Mouse (Mus musculus): Measurements from ENCODE around the gene U2af2. TPM values are rescaled to one million over a fixed set of nuclear protein-coding genes. Genes with fewer than 3 reads are reported as not detected.
A peak's percentile ranks its signal among the peaks of the same experiment; 100 is the strongest.

Gene U2af2
- polyA plus RNA-seq, 1 experiment from 2014 or later, result 49.2 TPM

DNA sequence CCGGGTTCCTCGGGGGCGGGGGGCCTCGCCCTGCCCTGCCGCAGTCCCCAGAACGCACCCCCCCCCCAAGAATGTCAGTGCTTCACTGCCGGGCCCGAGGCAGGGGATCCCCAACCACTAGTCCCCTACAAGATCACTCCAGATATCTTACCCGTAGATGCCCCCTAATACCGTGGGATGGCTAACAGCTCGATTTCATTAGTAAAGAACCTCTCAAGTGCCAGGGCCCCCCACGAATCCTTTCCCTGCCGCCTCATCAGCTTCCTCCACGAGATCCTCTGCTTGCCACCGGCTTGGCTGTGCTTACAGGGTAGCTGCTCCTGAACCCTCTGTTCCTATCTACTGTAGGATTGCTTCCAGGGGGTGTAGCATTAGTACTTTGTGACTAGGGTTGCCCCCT is 41.3 kb upstream of the U2af2 start:
- no peak for TF ChIP-seq EP300 (optimal IDR thresholded peaks at IDR 0.05)
- TF ChIP-seq CTCF (IDR thresholded peaks at IDR 0.05; ENCODE audit: low read depth), result no peak
- peaks cover 3% of the 10 kb centered on the region; the same call in 1 of the 2 replicates for H3K4me1 ChIP-seq (replicated peaks; ENCODE audit: control insufficient read depth, insufficient read depth)

GRCm38 (mm10) chr7:5021197-5021596 is 40.7 kb upstream of the U2af2 start:
- H3K36me3 ChIP-seq (ENCODE audit: control insufficient read depth, insufficient read depth, low read length), result peaks cover 5% of the 10 kb centered on the region
- no peaks in the 10 kb centered on the region for H3K27me3 ChIP-seq (ENCODE audit: control insufficient read depth, insufficient read depth, low read length)
- 0 out of 2 replicates have a peak overlapping the region, but pooled peaks have one; percentile 13 for H3K27ac ChIP-seq (replicated peaks)
- peak overlapping the region; percentile 74 for H3K4me2 ChIP-seq (replicated peaks; ENCODE audit: low read depth)
- H3K9me3 ChIP-seq (ENCODE audit: control insufficient read depth, low read length), result no peaks in the 10 kb centered on the region
- ATAC-seq (ENCODE audit: low FRiP score, low TSS enrichment) (no peak), DNase-seq (ENCODE audit: low spot score) (no peak)
- WGBS, result 41% methylated on average over 5 of the region's 5 CpGs
- no peak for TF ChIP-seq CTCF (IDR thresholded peaks at IDR 0.05; ENCODE audit: low read depth)
- no peak for TF ChIP-seq EP300 (optimal IDR thresholded peaks at IDR 0.05)
- peak overlapping the region; percentile 91 for H3K4me3 ChIP-seq (ENCODE audit: low read depth, low read length)
- H3K9ac ChIP-seq (ENCODE audit: low read length), result peak overlapping the region; percentile 98
- H3K4me1 ChIP-seq (replicated peaks; ENCODE audit: control insufficient read depth, insufficient read depth), result no peaks in the 10 kb centered on the region; the same call in 1 of the 2 replicates

More for the DNA sequence above, 41.3 kb upstream of the U2af2 start:
- Histone ChIP-seq H3K27me3 (ENCODE audit: control insufficient read depth, insufficient read depth, low read length) (no peaks in the 10 kb centered on the region), H3K27ac (replicated peaks) (peak overlapping the region; percentile 97), H3K36me3 (ENCODE audit: control insufficient read depth, insufficient read depth, low read length) (peaks cover 5% of the 10 kb centered on the region), H3K4me2 (replicated peaks; ENCODE audit: low read depth) (peak overlapping the region; percentile 74), H3K9me3 (ENCODE audit: control insufficient read depth, low read length) (no peaks in the 10 kb centered on the region), H3K4me3 (ENCODE audit: low read depth, low read length) (peak overlapping the region; percentile 91), H3K9ac (ENCODE audit: low read length) (peak overlapping the region; percentile 98)
- 0 out of 2 replicates have a peak, but pooled peaks have one; percentile 3 for ATAC-seq (ENCODE audit: low FRiP score, low TSS enrichment)
- 0% methylated on average over 15 of the region's 15 CpGs for WGBS
- DNase-seq (ENCODE audit: low spot score), result no peak

GRCm38 (mm10) chr7:5029543-5029942 is 32.4 kb upstream of the U2af2 start:
- WGBS, result 93% methylated on average over 22 of the region's 22 CpGs
- H3K4me2 ChIP-seq (replicated peaks; ENCODE audit: low read depth), result no peak overlapping the region
- no peaks in the 10 kb centered on the region for H3K4me1 ChIP-seq (replicated peaks; ENCODE audit: control insufficient read depth, insufficient read depth)
- H3K36me3 ChIP-seq (ENCODE audit: control insufficient read depth, insufficient read depth, low read length), result peaks cover 47% of the 10 kb centered on the region
- no peak for TF ChIP-seq EP300 (optimal IDR thresholded peaks at IDR 0.05)
- no peak for TF ChIP-seq CTCF (IDR thresholded peaks at IDR 0.05; ENCODE audit: low read depth)
- ATAC-seq (ENCODE audit: low FRiP score, low TSS enrichment) (no peak), DNase-seq (ENCODE audit: low spot score) (no peak)
- no peaks in the 10 kb centered on the region for H3K27me3 ChIP-seq (ENCODE audit: control insufficient read depth, insufficient read depth, low read length)
- H3K9me3 ChIP-seq (ENCODE audit: control insufficient read depth, low read length), result peaks cover 11% of the 10 kb centered on the region
- no peak overlapping the region for H3K27ac ChIP-seq (replicated peaks)
- no peak overlapping the region for H3K9ac ChIP-seq (ENCODE audit: low read length)
- no peak overlapping the region for H3K4me3 ChIP-seq (ENCODE audit: low read depth, low read length)

GRCm38 (mm10) chr7:5029946-5030345 is 32.0 kb upstream of the U2af2 start:
- H3K9ac ChIP-seq (ENCODE audit: low read length), result no peak overlapping the region
- no peak overlapping the region for H3K4me3 ChIP-seq (ENCODE audit: low read depth, low read length)
- no peak for DNase-seq (ENCODE audit: low spot score)
- peaks cover 47% of the 10 kb centered on the region for H3K36me3 ChIP-seq (ENCODE audit: control insufficient read depth, insufficient read depth, low read length)
- peaks cover 11% of the 10 kb centered on the region for H3K9me3 ChIP-seq (ENCODE audit: control insufficient read depth, low read length)
- H3K27me3 ChIP-seq (ENCODE audit: control insufficient read depth, insufficient read depth, low read length), result no peaks in the 10 kb centered on the region
- no peaks in the 10 kb centered on the region for H3K4me1 ChIP-seq (replicated peaks; ENCODE audit: control insufficient read depth, insufficient read depth)
- no peak overlapping the region for H3K27ac ChIP-seq (replicated peaks)
- WGBS, result 90% methylated on average over 21 of the region's 21 CpGs
- H3K4me2 ChIP-seq (replicated peaks; ENCODE audit: low read depth), result no peak overlapping the region
- no peak for ATAC-seq (ENCODE audit: low FRiP score, low TSS enrichment)
- no peak for TF ChIP-seq CTCF (IDR thresholded peaks at IDR 0.05; ENCODE audit: low read depth)
- no peak for TF ChIP-seq EP300 (optimal IDR thresholded peaks at IDR 0.05)

- Histone ChIP-seq H3K4me3 (ENCODE audit: low read depth, low read length) (no peak overlapping the region), H3K36me3 (ENCODE audit: control insufficient read depth, insufficient read depth, low read length) (peaks cover 51% of the 10 kb centered on the region), H3K27me3 (ENCODE audit: control insufficient read depth, insufficient read depth, low read length) (no peaks in the 10 kb centered on the region), H3K9me3 (ENCODE audit: control insufficient read depth, low read length) (peaks cover 11% of the 10 kb centered on the region), H3K9ac (ENCODE audit: low read length) (no peak overlapping the region), H3K4me1 (replicated peaks; ENCODE audit: control insufficient read depth, insufficient read depth) (no peaks in the 10 kb centered on the region), H3K4me2 (replicated peaks; ENCODE audit: low read depth) (no peak overlapping the region), H3K27ac (replicated peaks) (no peak overlapping the region)
- ATAC-seq (ENCODE audit: low FRiP score, low TSS enrichment), result no peak
- TF ChIP-seq CTCF (IDR thresholded peaks at IDR 0.05; ENCODE audit: low read depth) (no peak), EP300 (optimal IDR thresholded peaks at IDR 0.05) (no peak)
- WGBS, result 88% methylated on average over 63 of the region's 63 CpGs
- no peak for DNase-seq (ENCODE audit: low spot score)
These were observed 31.2 kb upstream of the U2af2 start for GRCm38 (mm10) chr7:5030554-5031275.

DNA sequence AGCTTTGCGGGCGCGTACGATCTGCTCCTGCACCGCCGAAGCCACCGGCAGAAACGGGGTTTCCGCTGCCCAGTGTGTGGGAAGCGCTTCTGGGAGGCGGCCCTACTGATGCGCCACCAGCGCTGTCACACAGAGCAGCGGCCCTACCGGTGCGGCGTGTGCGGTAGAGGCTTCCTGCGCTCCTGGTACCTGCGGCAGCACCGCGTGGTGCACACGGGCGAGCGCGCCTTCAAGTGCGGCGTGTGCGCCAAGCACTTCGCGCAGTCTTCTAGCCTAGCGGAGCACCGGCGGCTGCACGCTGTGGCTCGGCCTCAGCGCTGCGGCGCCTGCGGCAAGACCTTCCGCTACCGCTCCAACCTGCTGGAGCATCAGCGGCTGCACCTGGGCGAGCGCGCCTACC is 30.4 kb upstream of the U2af2 start:
- WGBS, result 86% methylated on average over 45 of the region's 46 CpGs
- no peak for ATAC-seq (ENCODE audit: low FRiP score, low TSS enrichment)
- no peak overlapping the region for H3K4me3 ChIP-seq (ENCODE audit: low read depth, low read length)
- DNase-seq (ENCODE audit: low spot score), result no peak
- no peak overlapping the region for H3K9ac ChIP-seq (ENCODE audit: low read length)
- no peak for TF ChIP-seq CTCF (IDR thresholded peaks at IDR 0.05; ENCODE audit: low read depth)
- TF ChIP-seq EP300 (optimal IDR thresholded peaks at IDR 0.05), result no peak
- H3K27ac ChIP-seq (replicated peaks), result no peak overlapping the region
- H3K4me2 ChIP-seq (replicated peaks; ENCODE audit: low read depth), result no peak overlapping the region
- no peaks in the 10 kb centered on the region for H3K4me1 ChIP-seq (replicated peaks; ENCODE audit: control insufficient read depth, insufficient read depth)
- H3K27me3 ChIP-seq (ENCODE audit: control insufficient read depth, insufficient read depth, low read length), result no peaks in the 10 kb centered on the region
- H3K9me3 ChIP-seq (ENCODE audit: control insufficient read depth, low read length), result peaks cover 11% of the 10 kb centered on the region
- peaks cover 50% of the 10 kb centered on the region for H3K36me3 ChIP-seq (ENCODE audit: control insufficient read depth, insufficient read depth, low read length)
